Comparison of ENCODE assay signal across 7 mouse cellular contexts in the genomic region with DNA sequence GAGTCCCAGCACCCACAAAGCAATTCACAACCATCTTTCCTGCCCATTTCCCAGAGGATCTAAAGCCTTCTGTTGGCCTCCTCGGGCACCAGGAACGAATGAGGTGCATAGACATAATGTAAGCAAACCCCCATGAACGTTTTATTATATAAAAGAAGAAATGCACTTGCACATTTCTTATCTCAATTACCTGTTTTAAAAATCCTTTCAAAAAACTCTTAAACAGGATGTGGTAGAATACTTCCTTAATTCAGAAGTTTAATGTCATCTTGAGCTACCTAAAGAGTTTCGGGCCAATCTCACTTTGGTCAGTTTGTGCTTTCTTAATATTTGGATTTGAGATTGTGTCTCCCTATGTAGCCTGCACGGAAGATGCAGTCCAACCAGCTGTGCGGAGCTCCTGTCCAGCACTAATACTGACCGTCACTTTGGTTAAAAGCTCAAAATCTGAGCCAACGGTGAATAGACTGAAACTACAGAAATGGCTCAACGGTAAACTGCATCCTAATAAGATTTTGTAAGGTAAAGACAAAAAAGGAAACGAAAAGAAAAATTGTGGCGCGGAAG. TPM values are rescaled to one million over a fixed set of nuclear protein-coding genes. Genes with fewer than 3 reads are reported as not detected.
DNase-seq lines count a peak whose midpoint lies in the region; ATAC-seq and TF ChIP-seq lines count a peak whose summit lies in the region.

No protein-coding gene starts in this region.

- 4% methylated on average over 12 of the region's 12 CpGs for WGBS in lung, postnatal 0 days
- WGBS in embryonic facial prominence, embryonic 15.5 days, result 12% methylated on average over 12 of the region's 12 CpGs
- WGBS in limb, embryonic 14.5 days, result 14% methylated on average over 12 of the region's 12 CpGs
- 10% methylated on average over 12 of the region's 12 CpGs for WGBS in stomach, embryonic 15.5 days

- peak overlapping the region; percentile 92 for H3K9ac ChIP-seq in lung, postnatal 0 days (replicated peaks; ENCODE audit: low read depth)
- peak overlapping the region; percentile 98 for H3K9ac ChIP-seq in embryonic facial prominence, embryonic 15.5 days
- peak overlapping the region; percentile 97 for H3K9ac ChIP-seq in limb, embryonic 14.5 days (ENCODE audit: low read depth, low read length, severe bottlenecking)
- H3K9ac ChIP-seq in stomach, embryonic 15.5 days, result peak overlapping the region; percentile 86

- H3K9me3 ChIP-seq in lung, postnatal 0 days (ENCODE audit: low read length), result no peaks in the 10 kb centered on the region
- no peaks in the 10 kb centered on the region for H3K9me3 ChIP-seq in embryonic facial prominence, embryonic 15.5 days (replicated peaks)
- no peaks in the 10 kb centered on the region for H3K9me3 ChIP-seq in limb, embryonic 14.5 days (ENCODE audit: control insufficient read depth, low read length)
- H3K9me3 ChIP-seq in stomach, embryonic 15.5 days, result no peaks in the 10 kb centered on the region

- H3K27me3 ChIP-seq in lung, postnatal 0 days (replicated peaks; ENCODE audit: insufficient read depth, low read length), result no peaks in the 10 kb centered on the region
- H3K27me3 ChIP-seq in embryonic facial prominence, embryonic 15.5 days, result no peaks in the 10 kb centered on the region
- H3K27me3 ChIP-seq in limb, embryonic 14.5 days (ENCODE audit: control insufficient read depth, insufficient read depth, low read length), result no peaks in the 10 kb centered on the region
- H3K27me3 ChIP-seq in stomach, embryonic 15.5 days (replicated peaks), result no peaks in the 10 kb centered on the region

- H3K36me3 ChIP-seq in lung, postnatal 0 days (ENCODE audit: insufficient read depth, low read length), result peaks cover 22% of the 10 kb centered on the region
- peaks cover 66% of the 10 kb centered on the region for H3K36me3 ChIP-seq in embryonic facial prominence, embryonic 15.5 days
- peaks cover 69% of the 10 kb centered on the region for H3K36me3 ChIP-seq in limb, embryonic 14.5 days (ENCODE audit: control insufficient read depth, insufficient read depth, low read length)
- peaks cover 46% of the 10 kb centered on the region for H3K36me3 ChIP-seq in stomach, embryonic 15.5 days

- peak overlapping the region; percentile 74 for H3K4me2 ChIP-seq in lung, postnatal 0 days (replicated peaks; ENCODE audit: low read depth, low read length)
- H3K4me2 ChIP-seq in embryonic facial prominence, embryonic 15.5 days (replicated peaks), result peak overlapping the region; percentile 68
- peak overlapping the region; percentile 78 for H3K4me2 ChIP-seq in limb, embryonic 14.5 days (replicated peaks; ENCODE audit: low read depth, low read length, severe bottlenecking)
- peak overlapping the region; percentile 54 for H3K4me2 ChIP-seq in stomach, embryonic 15.5 days

- ATAC-seq in lung, postnatal 0 days, result no peak
- no peak for ATAC-seq in embryonic facial prominence, embryonic 15.5 days (ENCODE audit: insufficient number of reproducible peaks, low FRiP score, low TSS enrichment, low read depth)
- ATAC-seq in limb, embryonic 14.5 days (ENCODE audit: low FRiP score, low read depth), result no peak
- ATAC-seq in stomach, embryonic 15.5 days (ENCODE audit: insufficient read depth, low FRiP score, low read depth), result no peak

- peaks cover 16% of the 10 kb centered on the region; the same call in 1 of the 2 replicates for H3K4me1 ChIP-seq in lung, postnatal 0 days (ENCODE audit: insufficient read depth, low read depth, low read length)
- peaks cover 38% of the 10 kb centered on the region for H3K4me1 ChIP-seq in embryonic facial prominence, embryonic 15.5 days
- H3K4me1 ChIP-seq in limb, embryonic 14.5 days (ENCODE audit: control insufficient read depth, insufficient read depth, low read length), result peaks cover 18% of the 10 kb centered on the region
- peaks cover 24% of the 10 kb centered on the region for H3K4me1 ChIP-seq in stomach, embryonic 15.5 days

- no peak for TF ChIP-seq CTCF in lung, postnatal 0 days (IDR thresholded peaks at IDR 0.05)

- H3K27ac ChIP-seq in lung, postnatal 0 days (ENCODE audit: low read length), result peak overlapping the region; percentile 96
- H3K27ac ChIP-seq in embryonic facial prominence, embryonic 15.5 days (replicated peaks), result peak overlapping the region; percentile 96; the same call in 1 of the 2 replicates
- H3K27ac ChIP-seq in limb, embryonic 14.5 days (replicated peaks; ENCODE audit: low read depth, low read length), result peak overlapping the region; percentile 91; the same call in 1 of the 2 replicates
- H3K27ac ChIP-seq in stomach, embryonic 15.5 days, result peak overlapping the region; percentile 89

- peak overlapping the region; percentile 89 for H3K4me3 ChIP-seq in lung, postnatal 0 days (ENCODE audit: low read depth, low read length)
- H3K4me3 ChIP-seq in embryonic facial prominence, embryonic 15.5 days (replicated peaks), result peak overlapping the region; percentile 92
- H3K4me3 ChIP-seq in limb, embryonic 14.5 days (replicated peaks; ENCODE audit: low read length), result peak overlapping the region; percentile 94
- H3K4me3 ChIP-seq in stomach, embryonic 15.5 days (replicated peaks), result peak overlapping the region; percentile 95

- no peak for TF ChIP-seq EP300 in lung, postnatal 0 days (IDR thresholded peaks at IDR 0.05)

- no peak for DNase-seq in lung, postnatal 0 days (ENCODE audit: low spot score)
- no peak for DNase-seq in lung, postnatal 14 days
- no peak for DNase-seq in limb, embryonic 14.5 days (ENCODE audit: low spot score)
- DNase-seq in cerebellum, postnatal 4 days (ENCODE audit: low spot score in 2 of 2), result no peak
- no peak for DNase-seq in right cerebral cortex, adult 18-20 months

- TF ChIP-seq POLR2A in limb, embryonic 14.5 days (IDR thresholded peaks at IDR 0.05; ENCODE audit: borderline replicate concordance, extremely low read depth, insufficient read depth, insufficient read length), result no peak

RNA-seq across cellular contexts. Expression of a gene that starts 1.0 kb away (rescaled TPM):
- polyA plus RNA-seq in lung, postnatal 0 days (2015; fragmentation: Nextera tagmentation; extraction: Ambion mirVana), result 30.9 and 32.7 TPM in 2 replicates
- polyA plus RNA-seq in embryonic facial prominence, embryonic 15.5 days (2015; fragmentation: Nextera tagmentation; extraction: Ambion mirVana), result 124 TPM in 2 replicates
- polyA plus RNA-seq in limb, embryonic 14.5 days (2012; rRNA removed), result 263 and 300 TPM in 2 replicates
- polyA plus RNA-seq in limb, embryonic 14.5 days (2014; fragmentation: Nextera tagmentation; extraction: Ambion mirVana), result 104 and 109 TPM in 2 replicates
- 113 and 122 TPM in 2 replicates for polyA plus RNA-seq in stomach, embryonic 15.5 days (2015; fragmentation: Nextera tagmentation; extraction: Ambion mirVana)

RNA-seq across cellular contexts. Expression of a gene that starts 7.7 kb away (rescaled TPM):
- 45.8 and 50.1 TPM in 2 replicates for polyA plus RNA-seq in lung, postnatal 0 days (2015; fragmentation: Nextera tagmentation; extraction: Ambion mirVana)
- polyA plus RNA-seq in embryonic facial prominence, embryonic 15.5 days (2015; fragmentation: Nextera tagmentation; extraction: Ambion mirVana), result 112 and 117 TPM in 2 replicates
- polyA plus RNA-seq in limb, embryonic 14.5 days (2012; rRNA removed), result 131 and 155 TPM in 2 replicates
- polyA plus RNA-seq in limb, embryonic 14.5 days (2014; fragmentation: Nextera tagmentation; extraction: Ambion mirVana), result 91.0 and 105 TPM in 2 replicates
- polyA plus RNA-seq in stomach, embryonic 15.5 days (2015; fragmentation: Nextera tagmentation; extraction: Ambion mirVana), result 73.2 and 73.4 TPM in 2 replicates

RNA-seq across cellular contexts. Expression of a gene that starts 12.1 kb away (rescaled TPM):
- 4.7 and 7.2 TPM in 2 replicates for polyA plus RNA-seq in lung, postnatal 0 days (2015; fragmentation: Nextera tagmentation; extraction: Ambion mirVana)
- 10.9 and 11.0 TPM in 2 replicates for polyA plus RNA-seq in embryonic facial prominence, embryonic 15.5 days (2015; fragmentation: Nextera tagmentation; extraction: Ambion mirVana)
- 10.4 and 10.5 TPM in 2 replicates for polyA plus RNA-seq in limb, embryonic 14.5 days (2012; rRNA removed)
- 9.8 and 10.2 TPM in 2 replicates for polyA plus RNA-seq in limb, embryonic 14.5 days (2014; fragmentation: Nextera tagmentation; extraction: Ambion mirVana)
- polyA plus RNA-seq in stomach, embryonic 15.5 days (2015; fragmentation: Nextera tagmentation; extraction: Ambion mirVana), result 7.8 and 8.7 TPM in 2 replicates

RNA-seq across cellular contexts. Expression of a gene that starts 19.2 kb away (rescaled TPM):
- polyA plus RNA-seq in lung, postnatal 0 days (2015; fragmentation: Nextera tagmentation; extraction: Ambion mirVana), result 0.92 and 1.2 TPM in 2 replicates
- 19.0 and 24.0 TPM in 2 replicates for polyA plus RNA-seq in embryonic facial prominence, embryonic 15.5 days (2015; fragmentation: Nextera tagmentation; extraction: Ambion mirVana)
- polyA plus RNA-seq in limb, embryonic 14.5 days (2012; rRNA removed), result 21.8 and 28.7 TPM in 2 replicates
- 18.0 and 21.8 TPM in 2 replicates for polyA plus RNA-seq in limb, embryonic 14.5 days (2014; fragmentation: Nextera tagmentation; extraction: Ambion mirVana)
- 9.8 and 12.3 TPM in 2 replicates for polyA plus RNA-seq in stomach, embryonic 15.5 days (2015; fragmentation: Nextera tagmentation; extraction: Ambion mirVana)

RNA-seq across cellular contexts. Expression of a gene that starts 26.9 kb away (rescaled TPM):
- 8.2 TPM in 2 replicates for polyA plus RNA-seq in lung, postnatal 0 days (2015; fragmentation: Nextera tagmentation; extraction: Ambion mirVana)
- polyA plus RNA-seq in embryonic facial prominence, embryonic 15.5 days (2015; fragmentation: Nextera tagmentation; extraction: Ambion mirVana), result 14.8 and 16.3 TPM in 2 replicates
- 20.2 and 26.1 TPM in 2 replicates for polyA plus RNA-seq in limb, embryonic 14.5 days (2012; rRNA removed)
- 8.0 and 11.9 TPM in 2 replicates for polyA plus RNA-seq in limb, embryonic 14.5 days (2014; fragmentation: Nextera tagmentation; extraction: Ambion mirVana)
- 13.0 and 14.5 TPM in 2 replicates for polyA plus RNA-seq in stomach, embryonic 15.5 days (2015; fragmentation: Nextera tagmentation; extraction: Ambion mirVana)
